Mouse (Mus musculus) forebrain, embryonic 16.5 days (tissue): Measurements from ENCODE around the gene Afap1. TPM values are rescaled to one million over a fixed set of nuclear protein-coding genes. Genes with fewer than 3 reads are reported as not detected.

Experiments
- polyA plus RNA-seq: library from polyadenylated mRNA; unstranded; fragments of >200 nt; fragmentation: Nextera tagmentation; extraction: Ambion mirVana; gene quantifications from 2 replicates; pipeline ENCODE4 v1.2.1, GENCODE M21; 2015

Afap1 gene
- polyA plus RNA-seq, 1 experiment from 2014 or later = 64.7 TPM

Other genes starting within 250 kb of the Afap1 start
- 11.3 and 11.8 TPM in 2 replicates for gene Htra3, start 213.5 kb upstream of the Afap1 start, polyA plus RNA-seq
- 2.3 and 2.8 TPM in 2 replicates for gene Sh3tc1, start 153.3 kb upstream of the Afap1 start, polyA plus RNA-seq
- gene Ablim2, start 135.4 kb upstream of the Afap1 start, polyA plus RNA-seq = 9.4 and 16.3 TPM in 2 replicates